Mouse (Mus musculus) 3134 (cell line): ENCODE results near the gene B3gnt2.

Experiments used
- DNase-seq: peaks from one replicate; pipeline ENCODE4 v3.0.0-alpha.2; 2011; ENCODE audit warnings: low spot score; ENCODE audit not compliant: insufficient read length; ENCODE audit errors: extremely low read depth

B3gnt2 gene

DNA sequence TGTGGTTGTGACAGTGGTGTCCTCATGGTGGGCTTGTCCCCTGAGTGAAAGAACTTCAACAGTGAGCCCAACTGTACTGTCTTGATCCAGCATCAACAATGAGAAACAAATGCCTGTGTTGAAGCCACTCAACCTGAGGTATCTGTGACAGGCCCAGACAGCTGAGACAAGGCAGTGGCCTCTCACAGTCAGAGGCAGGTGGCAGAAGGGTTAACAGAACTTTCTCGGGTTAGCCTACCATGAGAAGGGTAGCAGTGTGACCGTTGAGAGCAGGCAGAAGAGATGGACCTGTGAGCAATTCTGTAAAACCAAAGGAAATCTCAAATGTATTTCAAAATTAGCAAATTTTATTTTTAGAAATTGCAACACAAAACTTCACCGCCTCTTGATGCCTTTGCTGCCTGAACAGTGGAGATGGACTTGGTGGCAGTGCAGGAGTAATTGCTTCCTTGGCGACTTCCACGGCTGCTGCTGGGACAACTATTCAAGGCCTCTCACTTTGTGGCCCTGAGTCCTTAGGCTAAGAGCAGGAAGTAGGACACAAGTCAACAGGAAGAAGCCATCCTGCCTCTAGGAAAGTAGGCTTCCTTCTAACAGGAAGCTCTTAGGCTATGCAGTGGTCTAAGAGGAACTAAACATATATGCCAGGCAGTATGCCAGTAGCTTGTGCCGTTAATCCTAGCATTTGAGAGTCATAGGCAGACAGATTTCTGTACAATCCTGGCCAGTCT lies 80.8 kb downstream of the B3gnt2 start:
- peak; percentile 33 for DNase-seq

GRCm38 (mm10) chr11:22778596-22778995 lies 82.2 kb downstream of the B3gnt2 start:
- no peak for DNase-seq

DNA sequence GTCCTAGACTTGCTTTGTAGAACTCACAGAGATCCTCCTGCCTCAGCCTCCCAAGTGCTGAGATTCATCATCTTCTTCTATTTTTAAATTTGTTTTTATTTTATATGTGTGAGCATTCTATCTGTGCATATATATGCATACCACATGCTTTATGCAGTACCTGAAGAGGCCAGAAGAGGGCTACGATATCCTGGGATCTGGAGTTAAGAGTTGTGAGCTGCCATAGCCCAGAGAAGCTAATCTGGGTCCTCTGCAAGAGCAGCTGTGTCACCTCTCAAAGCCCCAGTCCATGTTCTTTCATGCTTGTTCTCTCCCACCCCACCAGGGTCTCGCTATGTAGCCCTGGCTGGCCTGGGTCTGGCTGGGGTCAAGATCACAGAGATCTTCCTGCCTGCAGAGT lies 83.2 kb downstream of the B3gnt2 start:
- DNase-seq: no peak

- no peak for DNase-seq
These were observed 85.9 kb downstream of the B3gnt2 start for GRCm38 (mm10) chr11:22774821-22775220.

DNA sequence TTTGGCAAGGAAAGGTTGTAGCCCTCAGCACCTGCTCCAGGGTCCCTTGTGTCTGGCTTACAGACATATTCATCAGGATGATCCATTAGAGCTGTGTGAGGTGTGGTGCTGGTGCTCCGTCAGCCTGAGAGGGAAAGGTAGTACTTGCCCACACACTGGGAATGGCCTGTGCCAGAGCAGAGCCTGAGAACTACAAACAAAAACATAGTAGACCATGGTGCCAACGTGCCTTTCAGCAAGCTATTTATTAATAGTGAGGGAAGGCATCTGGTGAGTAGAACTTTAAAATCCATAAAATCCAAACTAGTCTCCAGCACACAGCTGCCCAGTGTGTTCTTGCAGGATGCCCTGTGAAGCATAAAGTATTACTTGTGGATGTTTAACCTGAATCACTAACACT lies 94.5 kb downstream of the B3gnt2 start:
- no peak for DNase-seq

GRCm38 (mm10) chr11:22765425-22765824 lies 95.3 kb downstream of the B3gnt2 start:
- DNase-seq: no peak

GRCm38 (mm10) chr11:22763556-22764295 lies 97.0 kb downstream of the B3gnt2 start:
- no peak for DNase-seq

DNA sequence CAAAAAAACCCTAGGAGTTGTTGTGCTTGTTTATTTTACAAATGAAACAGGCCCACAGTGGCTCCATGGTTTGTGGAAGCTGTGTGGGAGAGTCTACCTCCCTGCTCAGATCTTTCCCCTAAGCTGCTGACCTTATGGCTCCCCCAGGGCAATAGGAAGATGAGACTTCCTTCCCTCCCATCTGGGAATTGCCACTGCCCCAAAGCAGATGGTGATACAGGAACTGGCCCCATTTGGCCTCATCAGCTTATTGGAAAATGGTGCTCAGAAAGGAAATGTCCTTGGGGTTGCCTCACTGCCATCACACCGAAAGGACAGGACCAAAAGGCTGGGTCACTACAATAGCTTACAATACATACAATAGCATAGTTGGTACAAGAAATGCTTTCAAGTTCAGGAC lies 97.7 kb downstream of the B3gnt2 start:
- no peak for DNase-seq

DNA sequence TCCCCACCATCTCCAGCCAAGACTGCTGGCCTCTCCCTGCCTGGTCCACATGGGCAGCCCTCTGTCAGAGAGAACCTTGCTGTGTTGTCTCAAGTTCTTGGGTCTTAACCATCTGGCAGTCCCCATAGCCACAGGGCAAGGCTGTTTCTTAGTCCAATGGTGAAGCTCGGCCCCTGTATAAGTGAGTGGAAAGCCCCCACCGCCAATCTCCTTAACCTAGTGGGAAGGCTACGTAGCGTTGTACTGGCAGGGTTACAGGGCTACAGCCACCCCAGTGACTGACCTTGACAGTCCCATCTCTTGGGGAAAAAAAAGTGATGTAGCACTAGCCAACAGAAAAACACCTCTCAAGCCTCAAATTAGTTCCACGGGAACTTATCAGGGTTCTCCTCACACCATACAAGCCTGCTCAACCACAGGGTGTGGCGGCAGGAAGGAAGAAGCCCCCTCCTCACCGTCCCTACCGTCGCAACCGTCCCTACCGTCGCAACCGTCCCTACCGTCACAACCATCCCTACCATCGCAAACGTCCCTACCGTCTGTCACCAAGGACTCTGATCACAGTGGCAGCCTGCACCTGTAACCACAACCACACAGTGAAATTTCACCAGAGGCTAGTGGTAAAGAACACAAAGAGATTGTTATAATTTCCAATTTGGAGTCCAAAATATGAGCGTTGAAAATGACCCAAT lies 98.4 kb downstream of the B3gnt2 start:
- no peak for DNase-seq

- no peak for DNase-seq
These were observed 101.0 kb downstream of the B3gnt2 start for GRCm38 (mm10) chr11:22759783-22760182.

GRCm38 (mm10) chr11:22756168-22756980 lies 104.4 kb downstream of the B3gnt2 start:
- no peak for DNase-seq

DNA sequence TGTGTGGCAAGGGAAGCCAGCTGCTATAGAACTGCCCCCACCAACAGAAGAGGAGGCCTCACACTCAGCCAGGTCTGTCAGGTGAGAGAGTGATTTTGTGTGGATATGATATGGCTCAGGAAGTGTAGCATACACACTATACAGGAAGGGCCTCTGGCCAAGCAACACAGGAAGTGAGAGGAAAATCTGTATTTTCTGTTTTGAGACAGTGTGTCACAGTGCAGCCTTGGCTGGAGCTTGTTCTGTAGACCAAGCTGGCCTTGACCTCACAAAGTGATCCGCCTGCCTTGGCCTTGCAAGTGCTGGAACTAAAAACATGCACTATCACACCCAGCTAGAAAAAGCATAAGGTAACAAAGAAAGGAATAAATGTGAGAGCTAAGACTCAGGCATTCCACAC lies 105.6 kb downstream of the B3gnt2 start:
- no peak for DNase-seq

DNA sequence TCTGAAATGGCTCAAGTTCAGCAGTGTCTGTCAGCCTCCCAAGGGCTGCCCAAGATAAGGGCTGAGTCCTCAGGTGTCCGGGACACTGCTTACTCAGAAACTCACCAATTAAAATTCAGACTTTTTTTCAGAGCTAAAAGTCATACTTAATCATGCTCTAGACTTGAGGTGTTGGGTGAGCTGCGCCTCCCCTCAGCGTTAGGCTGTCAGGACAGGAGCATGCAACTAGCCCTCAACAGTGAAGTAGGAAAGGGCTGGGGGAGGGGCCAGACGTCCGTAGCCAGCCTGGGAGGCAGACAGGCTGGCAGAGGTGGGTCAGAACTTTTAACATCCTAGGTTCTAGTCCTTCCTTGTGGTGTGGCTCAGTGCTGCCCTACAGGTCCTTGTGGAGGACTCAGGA lies 108.2 kb downstream of the B3gnt2 start:
- no peak for DNase-seq

- no peak for DNase-seq
These were observed 109.2 kb downstream of the B3gnt2 start for GRCm38 (mm10) chr11:22751592-22751991.

GRCm38 (mm10) chr11:22747406-22747805 lies 113.4 kb downstream of the B3gnt2 start:
- DNase-seq: no peak

DNA sequence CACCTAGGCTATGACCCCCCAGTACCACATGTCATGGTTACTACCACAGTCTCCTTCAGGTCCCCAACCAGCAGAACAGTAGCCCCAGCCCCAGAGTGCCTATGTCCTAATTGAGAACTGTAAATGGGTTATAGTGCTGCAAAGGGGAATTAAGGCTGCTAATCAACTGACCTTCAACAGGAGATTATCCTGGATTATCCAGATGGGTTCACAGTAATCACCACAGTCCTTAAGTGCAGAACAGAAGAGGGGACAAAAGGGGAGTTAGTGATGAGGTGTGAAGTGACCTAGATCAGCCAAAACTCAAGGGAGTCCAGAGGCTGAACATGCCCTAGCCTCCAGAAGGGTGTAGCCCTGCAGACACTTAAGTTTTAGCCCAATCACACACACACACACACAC lies 115.4 kb downstream of the B3gnt2 start:
- no peak for DNase-seq

GRCm38 (mm10) chr11:22743561-22744269 lies 117.0 kb downstream of the B3gnt2 start:
- no peak for DNase-seq

- no peak for DNase-seq
These were observed 118.6 kb downstream of the B3gnt2 start for GRCm38 (mm10) chr11:22741998-22742626.

- DNase-seq: no peak
These were observed 119.3 kb downstream of the B3gnt2 start for GRCm38 (mm10) chr11:22741436-22741835.
